Mouse (Mus musculus) midbrain, embryonic 15.5 days (tissue): ENCODE data around the gene Arhgdig. TPM values are rescaled to one million over a fixed set of nuclear protein-coding genes. Genes with fewer than 3 reads are reported as not detected.

Experiments used
- ATAC-seq: fragments of 200-750 bp; cut with Nextera tagmentation; replicated peaks from 2 replicates; pipeline ENCODE4 v1.8.0; 2017; ENCODE audit warnings: moderate TSS enrichment
- H3K27ac ChIP-seq: fragments of 300-500 bp; sonication (generic); 2 replicates; pipeline ENCODE4 v1.5.1; 2015; ENCODE audit warnings: mild to moderate bottlenecking, inconsistent platforms
- H3K27me3 ChIP-seq: fragments of 300-500 bp; sonication (generic); replicated peaks from 2 replicates; pipeline ENCODE4 v1.6.1; 2015; ENCODE audit warnings: inconsistent platforms
- H3K36me3 ChIP-seq: fragments of 300-500 bp; sonication (generic); replicated peaks from 2 replicates; pipeline ENCODE4 v1.6.1; 2015; ENCODE audit warnings: inconsistent platforms
- H3K4me1 ChIP-seq: fragments of 300-500 bp; sonication (generic); 2 replicates; pipeline ENCODE4 v1.6.1; 2015; ENCODE audit warnings: inconsistent platforms
- H3K4me2 ChIP-seq: fragments of 300-500 bp; sonication (generic); 2 replicates; pipeline ENCODE4 v1.6.1; 2015; ENCODE audit warnings: inconsistent platforms, mild to moderate bottlenecking, moderate library complexity
- H3K4me3 ChIP-seq: fragments of 300-500 bp; sonication (generic); 2 replicates; pipeline ENCODE4 v1.5.1; 2015; ENCODE audit warnings: mild to moderate bottlenecking, inconsistent platforms
- H3K9ac ChIP-seq: fragments of 300-500 bp; sonication (generic); 2 replicates; pipeline ENCODE4 v1.6.1; 2015; ENCODE audit warnings: mild to moderate bottlenecking, inconsistent platforms
- H3K9me3 ChIP-seq: fragments of 300-500 bp; sonication (generic); 2 replicates; pipeline ENCODE4 v1.6.1; 2016; ENCODE audit warnings: inconsistent platforms
- WGBS: fragments of 180-500 bp; shearing (Covaris S2); methylation state at CpG from one replicate; pipeline ENCODE4 v1.1.7; 2015; ENCODE audit warnings: mixed read lengths; 5-methylcytosine and 5-hydroxymethylcytosine counted together
- polyA plus RNA-seq: library from polyadenylated mRNA; unstranded; fragments of >200 nt; fragmentation: Nextera tagmentation; extraction: Ambion mirVana; gene quantifications from 2 replicates; pipeline ENCODE4 v1.2.1, GENCODE M21; 2015

Arhgdig gene
- polyA plus RNA-seq, 1 experiment from 2014 or later = 124 TPM

DNA sequence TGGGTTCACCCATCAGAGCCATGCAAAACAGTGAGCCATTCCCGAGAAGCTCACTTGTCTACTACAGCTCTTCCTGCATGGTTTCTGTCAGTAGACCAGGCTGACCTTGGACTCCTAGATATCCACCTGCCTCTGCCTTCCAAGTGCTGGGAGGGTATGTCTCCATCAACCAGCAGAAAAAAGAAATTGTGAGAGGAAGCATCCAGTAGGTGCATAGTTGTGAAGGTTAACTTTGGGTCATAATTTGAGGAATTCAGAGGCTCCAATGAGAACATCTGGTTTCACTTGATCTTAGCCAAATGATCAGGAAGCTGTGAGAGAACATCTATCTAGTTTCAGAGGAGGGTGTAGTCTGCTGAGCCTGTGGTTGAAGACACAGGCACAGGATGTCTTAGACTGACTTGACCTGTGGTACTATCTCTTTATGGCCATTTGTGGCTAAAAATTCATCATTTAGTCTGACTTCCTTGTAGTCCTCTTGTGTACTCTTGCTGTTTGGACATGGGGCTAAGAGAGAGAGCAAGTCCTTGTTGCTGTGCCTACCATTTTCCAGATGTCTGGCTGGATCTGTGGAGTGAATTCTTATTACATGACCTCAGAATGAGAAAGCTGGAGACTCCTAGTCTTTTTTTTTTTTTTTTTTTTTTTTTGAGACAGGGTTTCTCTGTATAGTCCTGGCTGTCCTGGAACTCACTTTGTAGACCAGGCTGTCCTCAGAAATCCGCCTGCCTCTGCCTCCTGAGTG lies 55.5 kb downstream of the Arhgdig start:
- H3K9me3 ChIP-seq = no peaks in the 10 kb centered on the region
- ATAC-seq = no peak
- H3K36me3 ChIP-seq = peaks cover 12% of the 10 kb centered on the region; the same call in 1 of the 2 replicates
- H3K27me3 ChIP-seq = no peaks in the 10 kb centered on the region
- H3K4me2 ChIP-seq = no peak overlapping the region
- H3K4me1 ChIP-seq = no peaks in the 10 kb centered on the region
- H3K27ac ChIP-seq = no peak overlapping the region
- no peak overlapping the region for H3K9ac ChIP-seq
- 100% methylated on average over 2 of the region's 2 CpGs for WGBS
- H3K4me3 ChIP-seq = no peak overlapping the region

Other genes with a start within 250 kb of the Arhgdig start
- 22.2 and 23.8 TPM in 2 replicates for gene Capn15, start 222.0 kb downstream of the Arhgdig start, polyA plus RNA-seq
- 32.2 and 32.6 TPM in 2 replicates for gene Rab11fip3, start 138.2 kb downstream of the Arhgdig start, polyA plus RNA-seq
- gene Decr2, start 117.4 kb downstream of the Arhgdig start, polyA plus RNA-seq = 34.2 and 36.3 TPM in 2 replicates
- gene Nme4, start 112.2 kb downstream of the Arhgdig start, polyA plus RNA-seq = 24.7 and 25.1 TPM in 2 replicates
- gene Tmem8, start 94.5 kb downstream of the Arhgdig start, polyA plus RNA-seq = 4.0 and 4.6 TPM in 2 replicates
- gene Mrpl28, start 84.3 kb downstream of the Arhgdig start, polyA plus RNA-seq = 172 and 179 TPM in 2 replicates
- 23.5 and 27.8 TPM in 2 replicates for gene Axin1, start 69.1 kb downstream of the Arhgdig start, polyA plus RNA-seq
- 0.13 and 0.38 TPM in 2 replicates for gene Pdia2, start 8.7 kb downstream of the Arhgdig start, polyA plus RNA-seq
- 7.6 and 8.3 TPM in 2 replicates for gene Rgs11, start 4.8 kb downstream of the Arhgdig start, polyA plus RNA-seq
- 31.7 and 33.8 TPM in 2 replicates for gene Fam234a, start 36.5 kb upstream of the Arhgdig start, polyA plus RNA-seq
- 117 and 123 TPM in 2 replicates for gene Luc7l, start 45.1 kb upstream of the Arhgdig start, polyA plus RNA-seq
- 1.9 and 2.2 TPM in 2 replicates for gene Neurl1b, start 207.0 kb upstream of the Arhgdig start, polyA plus RNA-seq